Mouse (Mus musculus): Measurements from ENCODE around the gene Slc31a2. TPM values are rescaled to one million over a fixed set of nuclear protein-coding genes. Genes with fewer than 3 reads are reported as not detected.
"Not testable (repeated sequence)": the region's sequence is repeated elsewhere in the genome, so short reads cannot be mapped to it uniquely, and the experiment has no call there.

Gene Slc31a2
- polyA plus RNA-seq, 1 experiment from 2014 or later: 16.9 TPM

GRCm38 (mm10) chr4:62263133-62263844 is 927 bp downstream of the Slc31a2 start:
- no peaks in the 10 kb centered on the region for H3K27me3 ChIP-seq (replicated peaks)
- 42% methylated on average over 7 of the region's 7 CpGs for WGBS
- no peaks in the 10 kb centered on the region for H3K36me3 ChIP-seq
- H3K4me3 ChIP-seq: no peak overlapping the region
- H3K4me1 ChIP-seq (replicated peaks): peaks cover 6% of the 10 kb centered on the region
- H3K9ac ChIP-seq: no peak overlapping the region
- no peak overlapping the region for H3K27ac ChIP-seq (ENCODE audit: poor library complexity, severe bottlenecking)
- no peaks in the 10 kb centered on the region for H3K9me3 ChIP-seq (replicated peaks)
- H3K4me2 ChIP-seq: no peak overlapping the region
- ATAC-seq (ENCODE audit: insufficient number of reproducible peaks, low FRiP score): no peak

GRCm38 (mm10) chr4:62265154-62265836 is 2.9 kb downstream of the Slc31a2 start:
- no peak overlapping the region for H3K4me2 ChIP-seq
- H3K36me3 ChIP-seq: no peaks in the 10 kb centered on the region
- no peaks in the 10 kb centered on the region for H3K9me3 ChIP-seq (replicated peaks)
- H3K4me1 ChIP-seq (replicated peaks): peaks cover 6% of the 10 kb centered on the region
- H3K4me3 ChIP-seq: no peak overlapping the region
- WGBS: 72% methylated on average over 10 of the region's 10 CpGs
- no peaks in the 10 kb centered on the region for H3K27me3 ChIP-seq (replicated peaks)
- peak; percentile 39; the same call in 1 of the 2 replicates for ATAC-seq (ENCODE audit: insufficient number of reproducible peaks, low FRiP score)
- no peak overlapping the region for H3K9ac ChIP-seq
- no peak overlapping the region for H3K27ac ChIP-seq (ENCODE audit: poor library complexity, severe bottlenecking)

DNA sequence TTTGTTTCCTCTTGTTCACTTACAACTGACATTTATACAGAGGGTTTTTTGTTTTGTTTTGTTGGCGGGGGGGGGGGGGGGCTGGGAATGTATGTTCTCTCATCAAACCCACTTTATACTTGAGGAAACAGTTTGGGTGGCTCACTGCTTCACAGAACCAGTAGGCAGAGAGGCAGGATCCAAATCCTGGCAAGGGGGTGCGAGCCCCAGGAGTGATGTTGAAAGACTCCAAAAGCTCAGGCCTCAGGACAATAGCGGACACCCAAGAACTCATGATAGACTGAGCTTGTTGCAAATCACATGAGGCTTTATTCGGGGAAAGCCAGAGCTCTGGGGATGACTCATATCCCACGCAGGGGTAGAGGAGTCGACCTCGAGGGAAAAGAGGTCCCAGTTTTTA is 3.7 kb downstream of the Slc31a2 start:
- not testable (repeated sequence) for H3K4me1 ChIP-seq (replicated peaks); H3K27ac ChIP-seq (ENCODE audit: poor library complexity, severe bottlenecking); H3K27me3 ChIP-seq (replicated peaks); H3K4me2 ChIP-seq; H3K9me3 ChIP-seq (replicated peaks); H3K4me3 ChIP-seq; H3K36me3 ChIP-seq; ATAC-seq (ENCODE audit: insufficient number of reproducible peaks, low FRiP score); H3K9ac ChIP-seq
- WGBS: 65% methylated on average over 7 of the region's 7 CpGs

DNA sequence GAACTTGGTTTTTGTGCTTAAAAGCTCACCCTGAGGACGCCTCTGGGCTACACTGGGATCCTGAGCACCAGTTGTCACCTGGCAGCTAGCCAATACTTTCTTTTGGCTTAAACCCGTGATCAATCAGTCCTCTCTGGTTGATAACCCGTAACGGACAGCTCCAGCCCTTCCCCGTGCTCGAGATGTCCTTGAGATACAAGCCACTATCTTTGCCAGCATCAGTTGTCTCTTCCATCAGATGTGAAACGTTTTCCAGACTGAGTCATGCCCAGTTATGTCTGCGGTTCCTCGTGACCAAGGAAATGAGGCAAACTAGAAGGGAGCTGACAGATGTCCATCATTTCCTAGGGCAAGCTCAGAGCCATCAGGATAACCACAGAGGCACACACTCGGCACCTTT is 4.7 kb downstream of the Slc31a2 start:
- no peaks in the 10 kb centered on the region for H3K36me3 ChIP-seq
- H3K27ac ChIP-seq (ENCODE audit: poor library complexity, severe bottlenecking): no peak overlapping the region
- no peaks in the 10 kb centered on the region for H3K9me3 ChIP-seq (replicated peaks)
- WGBS: 69% methylated on average over 10 of the region's 10 CpGs
- no peaks in the 10 kb centered on the region for H3K27me3 ChIP-seq (replicated peaks)
- ATAC-seq (ENCODE audit: insufficient number of reproducible peaks, low FRiP score): no peak
- peaks cover 6% of the 10 kb centered on the region for H3K4me1 ChIP-seq (replicated peaks)
- H3K4me3 ChIP-seq: no peak overlapping the region
- H3K9ac ChIP-seq: no peak overlapping the region
- H3K4me2 ChIP-seq: no peak overlapping the region

- WGBS: 82% methylated on average over 10 of the region's 10 CpGs
Observed at GRCm38 (mm10) chr4:62272696-62273095, 10.3 kb downstream of the Slc31a2 start.

DNA sequence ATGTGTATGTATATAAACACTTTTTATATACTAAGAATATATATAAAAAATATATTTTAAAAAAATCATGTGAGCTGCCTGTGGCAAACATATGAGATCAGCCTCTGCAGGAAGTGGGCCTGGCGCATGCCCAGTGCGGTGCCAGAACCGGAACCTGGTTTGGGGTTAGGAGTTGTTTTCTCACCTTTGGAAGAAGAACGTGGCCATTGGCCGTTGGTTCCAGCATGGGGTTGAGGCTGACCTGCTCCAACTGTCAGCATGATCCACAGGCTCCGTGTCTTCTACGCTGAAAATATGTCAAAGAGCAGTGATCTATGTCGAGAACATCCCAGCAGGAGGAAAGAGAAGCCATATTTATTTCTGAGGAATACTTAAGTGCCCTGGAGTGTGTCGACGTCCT is 11.6 kb downstream of the Slc31a2 start:
- no peaks in the 10 kb centered on the region for H3K36me3 ChIP-seq
- H3K27ac ChIP-seq (ENCODE audit: poor library complexity, severe bottlenecking): no peak overlapping the region
- 89% methylated on average over 10 of the region's 10 CpGs for WGBS
- no peak overlapping the region for H3K9ac ChIP-seq
- H3K4me1 ChIP-seq (replicated peaks): peaks cover 17% of the 10 kb centered on the region
- H3K27me3 ChIP-seq (replicated peaks): no peaks in the 10 kb centered on the region
- no peak for ATAC-seq (ENCODE audit: insufficient number of reproducible peaks, low FRiP score)
- H3K9me3 ChIP-seq (replicated peaks): no peaks in the 10 kb centered on the region; the same call in 1 of the 2 replicates
- H3K4me2 ChIP-seq: no peak overlapping the region
- H3K4me3 ChIP-seq: no peak overlapping the region

More at GRCm38 (mm10) chr4:62272696-62273095, 10.3 kb downstream of the Slc31a2 start:
- Histone ChIP-seq H3K4me3 (no peak overlapping the region), H3K9me3 (replicated peaks) (no peaks in the 10 kb centered on the region; the same call in 1 of the 2 replicates), H3K27ac (ENCODE audit: poor library complexity, severe bottlenecking) (no peak overlapping the region), H3K27me3 (replicated peaks) (no peaks in the 10 kb centered on the region), H3K36me3 (no peaks in the 10 kb centered on the region), H3K4me2 (no peak overlapping the region), H3K4me1 (replicated peaks) (peaks cover 17% of the 10 kb centered on the region), H3K9ac (no peak overlapping the region)
- ATAC-seq (ENCODE audit: insufficient number of reproducible peaks, low FRiP score): no peak

DNA sequence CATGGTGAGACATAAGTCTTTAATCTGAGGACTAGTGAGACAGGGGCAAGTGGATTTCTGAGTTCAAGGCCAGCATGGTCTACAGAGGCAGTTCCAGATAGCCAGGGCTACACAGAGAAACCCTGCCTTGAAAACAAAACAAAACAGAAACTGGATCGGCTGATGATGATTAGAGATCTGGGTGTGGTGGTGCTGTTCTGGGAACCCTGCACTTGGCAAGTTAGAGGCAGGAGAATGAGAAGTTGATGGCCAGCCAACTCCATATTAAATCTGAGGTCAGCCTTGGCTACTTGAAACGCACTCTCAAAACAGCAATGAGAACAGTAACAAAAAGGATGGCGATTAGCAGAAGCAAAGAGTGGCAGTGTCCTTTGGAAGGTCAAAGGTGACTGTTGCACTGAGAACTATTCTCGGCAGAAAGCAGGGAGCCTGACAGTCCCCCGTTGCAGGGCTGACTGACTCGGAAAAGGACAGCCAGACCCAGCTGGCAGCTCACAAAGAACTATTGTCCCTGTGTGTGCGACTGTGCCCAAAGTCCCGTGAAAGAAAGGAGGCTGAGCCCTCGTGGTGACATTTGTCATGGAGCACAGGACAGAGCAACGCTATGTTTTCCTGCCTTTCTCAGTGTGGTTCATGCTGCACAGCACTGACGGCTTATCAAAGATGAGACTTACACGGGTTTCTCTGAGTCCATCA is 12.6 kb downstream of the Slc31a2 start:
- no peak overlapping the region; the same call in 1 of the 2 replicates for H3K4me2 ChIP-seq

DNA sequence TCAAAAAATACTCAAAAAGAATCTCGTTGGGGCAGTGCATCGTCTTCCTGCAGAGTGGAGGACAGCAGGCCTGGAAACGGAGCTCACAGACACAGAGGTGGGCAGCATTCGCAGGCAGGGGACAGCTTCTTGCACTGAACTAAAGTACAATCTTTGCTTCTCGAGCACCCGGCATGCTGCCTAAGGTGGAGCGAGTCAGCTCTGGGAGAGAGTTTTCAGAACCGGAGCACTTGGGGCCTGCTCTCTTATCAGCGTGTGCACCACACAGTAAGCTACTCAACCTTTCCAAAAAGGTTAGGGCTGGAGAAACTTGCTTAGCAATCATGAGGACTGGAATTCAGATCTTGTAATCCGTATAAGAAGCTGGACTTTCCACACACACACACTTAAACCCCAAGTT is 14.3 kb downstream of the Slc31a2 start:
- no peak overlapping the region for H3K4me3 ChIP-seq
- no peaks in the 10 kb centered on the region; the same call in 1 of the 2 replicates for H3K9me3 ChIP-seq (replicated peaks)
- no peak overlapping the region for H3K27ac ChIP-seq (ENCODE audit: poor library complexity, severe bottlenecking)
- WGBS: 51% methylated on average over 10 of the region's 10 CpGs
- H3K27me3 ChIP-seq (replicated peaks): no peaks in the 10 kb centered on the region
- H3K36me3 ChIP-seq: no peaks in the 10 kb centered on the region
- no peak for ATAC-seq (ENCODE audit: insufficient number of reproducible peaks, low FRiP score)
- peaks cover 22% of the 10 kb centered on the region for H3K4me1 ChIP-seq (replicated peaks)
- H3K4me2 ChIP-seq: no peak overlapping the region
- no peak overlapping the region for H3K9ac ChIP-seq

More for the DNA sequence above, 12.6 kb downstream of the Slc31a2 start:
- no peak overlapping the region for H3K9ac ChIP-seq
- no peaks in the 10 kb centered on the region; the same call in 1 of the 2 replicates for H3K9me3 ChIP-seq (replicated peaks)
- H3K36me3 ChIP-seq: no peaks in the 10 kb centered on the region
- no peaks in the 10 kb centered on the region for H3K27me3 ChIP-seq (replicated peaks)
- 29% methylated on average over 12 of the region's 12 CpGs for WGBS
- no peak overlapping the region for H3K27ac ChIP-seq (ENCODE audit: poor library complexity, severe bottlenecking)
- no peak overlapping the region for H3K4me3 ChIP-seq
- H3K4me1 ChIP-seq (replicated peaks): peaks cover 17% of the 10 kb centered on the region
- no peak for ATAC-seq (ENCODE audit: insufficient number of reproducible peaks, low FRiP score)

DNA sequence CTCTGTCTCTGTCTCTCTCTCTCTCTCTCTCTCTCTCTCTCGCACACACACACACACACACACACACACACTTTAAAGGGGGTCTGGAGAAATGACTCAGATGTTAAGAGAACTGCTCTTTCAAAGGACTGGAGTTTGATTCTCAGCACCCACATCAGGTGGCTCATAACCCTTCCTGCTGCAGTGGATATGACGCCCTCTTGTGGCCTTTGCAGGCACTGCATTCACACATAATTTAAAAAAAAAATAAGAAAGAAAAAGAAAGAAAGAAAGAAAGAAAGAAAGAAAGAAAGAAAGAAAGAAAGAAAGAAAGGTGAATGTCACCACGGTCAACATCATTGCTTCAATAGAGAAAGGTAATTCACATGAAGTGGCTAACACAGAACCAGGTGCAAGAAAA is 14.9 kb downstream of the Slc31a2 start:
- no peaks in the 10 kb centered on the region for H3K36me3 ChIP-seq
- H3K4me3 ChIP-seq: no peak overlapping the region
- H3K4me1 ChIP-seq (replicated peaks): peaks cover 22% of the 10 kb centered on the region
- no peak overlapping the region for H3K27ac ChIP-seq (ENCODE audit: poor library complexity, severe bottlenecking)
- H3K9ac ChIP-seq: no peak overlapping the region
- H3K27me3 ChIP-seq (replicated peaks): no peaks in the 10 kb centered on the region
- 65% methylated on average over 3 of the region's 3 CpGs for WGBS
- ATAC-seq (ENCODE audit: insufficient number of reproducible peaks, low FRiP score): no peak
- H3K4me2 ChIP-seq: no peak overlapping the region
- no peaks in the 10 kb centered on the region; the same call in 1 of the 2 replicates for H3K9me3 ChIP-seq (replicated peaks)

DNA sequence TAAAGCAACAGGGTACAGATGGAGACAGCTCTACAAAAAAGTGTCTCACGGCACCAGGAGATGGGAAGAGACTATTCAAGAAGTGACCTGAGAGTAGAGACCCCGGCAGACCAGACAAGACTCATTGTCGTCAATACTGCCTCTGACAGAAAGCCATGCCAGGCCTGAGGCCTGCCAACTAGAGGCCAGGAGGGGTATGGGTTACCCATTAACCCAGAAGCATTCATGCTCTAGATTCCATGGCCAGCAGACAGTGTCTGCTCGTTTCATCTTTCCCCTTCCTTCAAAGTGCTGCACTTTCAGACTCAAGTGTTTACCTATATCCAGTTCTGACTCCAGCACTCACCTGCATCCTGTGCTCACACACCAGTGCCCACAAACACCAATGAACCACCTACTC is 15.7 kb downstream of the Slc31a2 start:
- no peaks in the 10 kb centered on the region for H3K36me3 ChIP-seq
- no peak overlapping the region for H3K4me3 ChIP-seq
- no peaks in the 10 kb centered on the region for H3K27me3 ChIP-seq (replicated peaks)
- H3K9ac ChIP-seq: no peak overlapping the region
- 81% methylated on average over 4 of the region's 4 CpGs for WGBS
- H3K4me2 ChIP-seq: no peak overlapping the region
- no peak overlapping the region for H3K27ac ChIP-seq (ENCODE audit: poor library complexity, severe bottlenecking)
- ATAC-seq (ENCODE audit: insufficient number of reproducible peaks, low FRiP score): no peak
- no peaks in the 10 kb centered on the region; the same call in 1 of the 2 replicates for H3K9me3 ChIP-seq (replicated peaks)
- peaks cover 22% of the 10 kb centered on the region for H3K4me1 ChIP-seq (replicated peaks)

GRCm38 (mm10) chr4:62281319-62281718 is 19.0 kb downstream of the Slc31a2 start:
- no peaks in the 10 kb centered on the region; the same call in 1 of the 2 replicates for H3K9me3 ChIP-seq (replicated peaks)
- no peak overlapping the region for H3K27ac ChIP-seq (ENCODE audit: poor library complexity, severe bottlenecking)
- WGBS: 31% methylated on average over 5 of the region's 5 CpGs
- no peak for ATAC-seq (ENCODE audit: insufficient number of reproducible peaks, low FRiP score)
- peaks cover 12% of the 10 kb centered on the region for H3K4me1 ChIP-seq (replicated peaks)
- no peak overlapping the region for H3K4me2 ChIP-seq
- no peak overlapping the region for H3K9ac ChIP-seq
- H3K4me3 ChIP-seq: no peak overlapping the region
- no peaks in the 10 kb centered on the region for H3K27me3 ChIP-seq (replicated peaks)
- no peaks in the 10 kb centered on the region for H3K36me3 ChIP-seq
